Comparison of ENCODE assay signal across 8 mouse cellular contexts in the genomic region with DNA sequence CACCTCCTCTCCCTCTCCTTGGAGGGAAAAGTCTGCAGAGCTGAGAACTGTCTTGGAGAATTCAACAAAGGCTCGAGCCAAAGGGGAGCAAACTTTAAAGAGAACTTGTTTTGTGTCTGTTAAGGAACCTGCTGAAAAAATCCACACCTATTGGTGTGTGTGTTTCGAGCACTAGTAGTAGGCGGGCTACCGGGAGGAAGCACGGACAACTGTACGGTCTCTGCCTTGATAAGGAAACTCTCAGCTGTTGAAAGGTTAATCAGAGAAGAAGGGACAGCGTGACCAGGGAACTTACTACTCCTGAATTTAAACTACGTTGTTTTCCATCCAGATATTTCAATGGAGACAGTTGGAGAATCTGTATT.
A peak's percentile ranks its signal among the peaks of the same experiment; 100 is the strongest.
DNase-seq lines count a peak whose midpoint lies in the region; ATAC-seq lines count a peak whose summit lies in the region.

No protein-coding gene starts in this region.

- WGBS in embryonic facial prominence, embryonic 13.5 days: 1% methylated on average over 8 of the region's 8 CpGs
- 0% methylated on average over 8 of the region's 8 CpGs for WGBS in limb, embryonic 11.5 days
- 3% methylated on average over 8 of the region's 8 CpGs for WGBS in neural tube, embryonic 15.5 days

- no peaks in the 10 kb centered on the region for H3K27me3 ChIP-seq in embryonic facial prominence, embryonic 13.5 days
- no peaks in the 10 kb centered on the region for H3K27me3 ChIP-seq in limb, embryonic 11.5 days (ENCODE audit: control insufficient read depth, insufficient read depth, low read length)
- H3K27me3 ChIP-seq in neural tube, embryonic 15.5 days (replicated peaks): no peaks in the 10 kb centered on the region

- ATAC-seq in embryonic facial prominence, embryonic 13.5 days (ENCODE audit: insufficient number of reproducible peaks, insufficient read depth, low FRiP score, low TSS enrichment, low read depth): no peak
- no peak for ATAC-seq in limb, embryonic 11.5 days (ENCODE audit: insufficient number of reproducible peaks, low FRiP score, low TSS enrichment, low read depth)
- peak; percentile 22; the same call in 1 of the 2 replicates for ATAC-seq in neural tube, embryonic 15.5 days (ENCODE audit: low FRiP score)

- peak overlapping the region; percentile 52 for H3K4me3 ChIP-seq in embryonic facial prominence, embryonic 13.5 days
- H3K4me3 ChIP-seq in limb, embryonic 11.5 days (ENCODE audit: low read depth, low read length): peak overlapping the region; percentile 39
- peak overlapping the region; percentile 42 for H3K4me3 ChIP-seq in neural tube, embryonic 15.5 days (replicated peaks)

- peak; percentile 55 for DNase-seq in spleen, adult 12 weeks (ENCODE audit: low spot score)
- DNase-seq in spleen, postnatal 14 days (ENCODE audit: low spot score in 2 of 2): no peak
- no peak for DNase-seq in limb, embryonic 11.5 days (ENCODE audit: low spot score)
- no peak for DNase-seq in frontal cortex, postnatal 14 days (ENCODE audit: low spot score in 2 of 2)
- DNase-seq in left cerebral cortex, postnatal 14 days (ENCODE audit: low spot score in 2 of 2): no peak
- DNase-seq in kidney, postnatal 14 days: no peak

- peaks cover 6% of the 10 kb centered on the region; the same call in 1 of the 2 replicates for H3K36me3 ChIP-seq in embryonic facial prominence, embryonic 13.5 days
- H3K36me3 ChIP-seq in limb, embryonic 11.5 days (ENCODE audit: control insufficient read depth, insufficient read depth, low read length): no peaks in the 10 kb centered on the region; the same call in 1 of the 2 replicates
- H3K36me3 ChIP-seq in neural tube, embryonic 15.5 days: no peaks in the 10 kb centered on the region

- H3K9me3 ChIP-seq in embryonic facial prominence, embryonic 13.5 days: no peaks in the 10 kb centered on the region
- H3K9me3 ChIP-seq in limb, embryonic 11.5 days (ENCODE audit: control insufficient read depth, low read length): no peaks in the 10 kb centered on the region
- no peaks in the 10 kb centered on the region for H3K9me3 ChIP-seq in neural tube, embryonic 15.5 days (replicated peaks)

- peak overlapping the region; percentile 74 for H3K9ac ChIP-seq in embryonic facial prominence, embryonic 13.5 days
- H3K9ac ChIP-seq in limb, embryonic 11.5 days (ENCODE audit: low read length): peak overlapping the region; percentile 71
- peak overlapping the region; percentile 29 for H3K9ac ChIP-seq in neural tube, embryonic 15.5 days (replicated peaks)

- peaks cover 93% of the 10 kb centered on the region for H3K4me1 ChIP-seq in embryonic facial prominence, embryonic 13.5 days
- peaks cover 58% of the 10 kb centered on the region for H3K4me1 ChIP-seq in limb, embryonic 11.5 days (ENCODE audit: control insufficient read depth, insufficient read depth, low read length)
- H3K4me1 ChIP-seq in neural tube, embryonic 15.5 days: peaks cover 80% of the 10 kb centered on the region

- intact Hi-C loops in left cerebral cortex, postnatal 14 days (cut with DNase I): no loop called here

- peak overlapping the region; percentile 77 for H3K4me2 ChIP-seq in embryonic facial prominence, embryonic 13.5 days
- H3K4me2 ChIP-seq in limb, embryonic 11.5 days (ENCODE audit: low read depth, severe bottlenecking): peak overlapping the region; percentile 55
- peak overlapping the region; percentile 60 for H3K4me2 ChIP-seq in neural tube, embryonic 15.5 days

- peak overlapping the region; percentile 97 for H3K27ac ChIP-seq in embryonic facial prominence, embryonic 13.5 days
- H3K27ac ChIP-seq in limb, embryonic 11.5 days (replicated peaks; ENCODE audit: low read depth, low read length): peak overlapping the region; percentile 93
- peak overlapping the region; percentile 79 for H3K27ac ChIP-seq in neural tube, embryonic 15.5 days (replicated peaks)
